10 mouse cellular contexts compared by ENCODE assay signal in the genomic region with DNA sequence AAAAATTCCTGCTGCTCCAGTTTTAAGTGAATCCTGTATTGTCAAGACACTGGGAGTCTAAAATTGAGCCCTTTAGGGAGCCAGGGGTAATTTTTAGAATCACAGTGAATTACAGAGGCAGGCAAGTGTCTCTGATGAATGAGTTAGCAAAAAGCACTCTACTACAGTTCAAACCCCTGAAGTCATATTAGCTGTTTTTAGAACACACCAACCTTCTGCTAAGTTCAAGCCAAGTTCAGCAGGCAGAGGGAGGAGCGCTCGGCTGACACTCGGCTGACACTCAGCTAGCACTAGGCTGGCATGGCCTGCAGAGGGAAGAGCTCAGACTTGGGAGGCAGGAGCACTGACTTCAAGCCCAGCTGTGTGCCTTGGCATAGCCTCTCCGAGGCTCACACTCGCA.
DNase-seq lines count a peak whose midpoint lies in the region; ATAC-seq lines count a peak whose summit lies in the region.
"Had no signal": no experiment of that assay in that cellular context is flagged by ENCODE, and none has a peak within 500 bp of the region (broad histone marks: within the 10 kb centered on the region; RNA-seq: fewer than 3 reads in every experiment).

No protein-coding gene starts in this region.

- peaks cover 8% of the 10 kb centered on the region; the same call in 1 of the 2 replicates for H3K4me1 ChIP-seq in intestine, embryonic 15.5 days (replicated peaks)
- no peaks in the 10 kb centered on the region; the same call in 1 of the 2 replicates for H3K4me1 ChIP-seq in forebrain, embryonic 11.5 days (replicated peaks; ENCODE audit: control insufficient read depth, insufficient read depth, low read length)
- H3K4me1 ChIP-seq in midbrain, embryonic 11.5 days (ENCODE audit: control insufficient read depth, insufficient read depth, low read length), result peaks cover 8% of the 10 kb centered on the region
- H3K4me1 ChIP-seq: hindbrain, embryonic 13.5 days had no signal

- no peak overlapping the region for H3K4me3 ChIP-seq in intestine, embryonic 15.5 days (replicated peaks)
- H3K4me3 ChIP-seq in forebrain, embryonic 11.5 days (ENCODE audit: low read depth, low read length), result no peak overlapping the region
- H3K4me3 ChIP-seq in midbrain, embryonic 11.5 days (ENCODE audit: low read depth, low read length), result no peak overlapping the region
- H3K4me3 ChIP-seq: embryonic facial prominence, embryonic 12.5 days; hindbrain, embryonic 13.5 days had no signal

- no peak overlapping the region for H3K9ac ChIP-seq in intestine, embryonic 15.5 days
- H3K9ac ChIP-seq in forebrain, embryonic 11.5 days (ENCODE audit: low read length), result no peak overlapping the region
- no peak overlapping the region for H3K9ac ChIP-seq in midbrain, embryonic 11.5 days (ENCODE audit: low read length)
- H3K9ac ChIP-seq: embryonic facial prominence, embryonic 12.5 days; hindbrain, embryonic 13.5 days had no signal

- H3K27ac ChIP-seq in intestine, embryonic 15.5 days, result no peak overlapping the region
- H3K27ac ChIP-seq in forebrain, embryonic 11.5 days (ENCODE audit: low read depth, low read length), result no peak overlapping the region
- H3K27ac ChIP-seq in midbrain, embryonic 11.5 days (ENCODE audit: low read depth, low read length), result no peak overlapping the region
- H3K27ac ChIP-seq: embryonic facial prominence, embryonic 12.5 days; hindbrain, embryonic 13.5 days had no signal

- intact Hi-C loops in gastrocnemius, postnatal 14 days (cut with DNase I; ENCODE audit: low total_unique reads), result no loop called here

- H3K27me3 ChIP-seq in intestine, embryonic 15.5 days (replicated peaks), result no peaks in the 10 kb centered on the region
- no peaks in the 10 kb centered on the region for H3K27me3 ChIP-seq in forebrain, embryonic 11.5 days (ENCODE audit: control insufficient read depth, insufficient read depth, low read length)
- no peaks in the 10 kb centered on the region for H3K27me3 ChIP-seq in midbrain, embryonic 11.5 days (ENCODE audit: control insufficient read depth, insufficient read depth, low read length)
- H3K27me3 ChIP-seq: embryonic facial prominence, embryonic 12.5 days had no signal

- no peaks in the 10 kb centered on the region for H3K36me3 ChIP-seq in intestine, embryonic 15.5 days
- H3K36me3 ChIP-seq in forebrain, embryonic 11.5 days (ENCODE audit: control insufficient read depth, insufficient read depth, low read length), result no peaks in the 10 kb centered on the region
- H3K36me3 ChIP-seq in midbrain, embryonic 11.5 days (ENCODE audit: control insufficient read depth, insufficient read depth, low read length), result no peaks in the 10 kb centered on the region
- H3K36me3 ChIP-seq: embryonic facial prominence, embryonic 12.5 days; hindbrain, embryonic 13.5 days had no signal

- DNase-seq in frontal cortex, postnatal 14 days (ENCODE audit: low spot score in 2 of 2), result no peak
- peak; percentile 36 for DNase-seq in 3134 (ENCODE audit: extremely low read depth, insufficient read length, low spot score)
- peak; percentile 51 for DNase-seq in gastrocnemius, postnatal 14 days
- no peak for DNase-seq in layer of hippocampus, adult 8-10 months (ENCODE audit: low spot score in 2 of 2)
- DNase-seq in forebrain, embryonic 11.5 days (ENCODE audit: low spot score), result no peak
- DNase-seq in midbrain, embryonic 11.5 days (ENCODE audit: low spot score, missing footprints), result no peak

- 45% methylated on average over 5 of the region's 5 CpGs for WGBS in intestine, embryonic 15.5 days
- WGBS in forebrain, embryonic 11.5 days, result 89% methylated on average over 5 of the region's 5 CpGs
- WGBS in midbrain, embryonic 11.5 days, result 80% methylated on average over 5 of the region's 5 CpGs

- ATAC-seq in frontal cortex, adult (ENCODE audit: low TSS enrichment), result peak; percentile 69
- ATAC-seq in intestine, embryonic 15.5 days, result 0 out of 2 replicates have a peak, but pooled peaks have one; percentile 24
- no peak for ATAC-seq in forebrain, embryonic 11.5 days (replicated peaks; ENCODE audit: low FRiP score)
- ATAC-seq in midbrain, embryonic 11.5 days (ENCODE audit: low FRiP score), result no peak

- H3K9me3 ChIP-seq in intestine, embryonic 15.5 days, result no peaks in the 10 kb centered on the region
- no peaks in the 10 kb centered on the region for H3K9me3 ChIP-seq in forebrain, embryonic 11.5 days (ENCODE audit: control insufficient read depth, low read length)
- H3K9me3 ChIP-seq in midbrain, embryonic 11.5 days (ENCODE audit: control insufficient read depth, low read length), result no peaks in the 10 kb centered on the region
- H3K9me3 ChIP-seq: embryonic facial prominence, embryonic 12.5 days; hindbrain, embryonic 13.5 days had no signal

- no peak overlapping the region for H3K4me2 ChIP-seq in intestine, embryonic 15.5 days (replicated peaks)
- no peak overlapping the region for H3K4me2 ChIP-seq in forebrain, embryonic 11.5 days (ENCODE audit: low read depth, low read length, severe bottlenecking)
- no peak overlapping the region for H3K4me2 ChIP-seq in midbrain, embryonic 11.5 days
- H3K4me2 ChIP-seq: embryonic facial prominence, embryonic 12.5 days; hindbrain, embryonic 13.5 days had no signal

Comparison
In these comparisons a context has a peak if more than half of its experiments do, and no peak if none do; other contexts are left out.
1. ATAC-seq: peak in frontal cortex, adult (single experiment) and intestine, embryonic 15.5 days (single experiment); none in forebrain, embryonic 11.5 days (single experiment) and midbrain, embryonic 11.5 days (single experiment).
2. DNase-seq: peak in 3134 (single experiment) and gastrocnemius, postnatal 14 days (single experiment); none in frontal cortex, postnatal 14 days (0 of 2), layer of hippocampus, adult 8-10 months (0 of 2), forebrain, embryonic 11.5 days (single experiment) and midbrain, embryonic 11.5 days (single experiment).